Mouse (Mus musculus): ENCODE results near the gene Klhl10.

GRCm38 (mm10) chr11:100399320-100399719 lies 42.4 kb upstream of the Klhl10 start:
- TF ChIP-seq CTCF (IDR thresholded peaks at IDR 0.05; ENCODE audit: low read depth, low read length) (no peak), POLR2A (IDR thresholded peaks at IDR 0.05; ENCODE audit: insufficient read depth, low read length) (no peak), EP300 (IDR thresholded peaks at IDR 0.05; ENCODE audit: insufficient read depth, low read depth, low read length) (no peak)

Measured in ES-Bruce4 (cell line).